Mouse (Mus musculus) monocyte, adult 2 months (primary cell): ENCODE measurements around the gene Coro7.
"Not testable (repeated sequence)": the region's sequence is repeated elsewhere in the genome, so short reads cannot be mapped to it uniquely, and the experiment has no call there.

Experiments
- DNase-seq, 2 experiments: peaks; one replicate each; pipeline ENCODE4 v3.0.0; 2022; ENCODE audit warnings: low spot score in 2 of 2, low read depth in 1 of 2

Coro7 gene

GRCm38 (mm10) chr16:4683193-4683580 lies 3.6 kb upstream of the Coro7 start:
- no peak for DNase-seq

- no peak for DNase-seq
Measured at GRCm38 (mm10) chr16:4682628-4683179, 3.1 kb upstream of the Coro7 start.

GRCm38 (mm10) chr16:4680922-4681455 lies 1.4 kb upstream of the Coro7 start:
- not testable (repeated sequence) for DNase-seq

GRCm38 (mm10) chr16:4678080-4678479 lies 1.5 kb downstream of the Coro7 start:
- no peak for DNase-seq

- DNase-seq: no peak
Measured at GRCm38 (mm10) chr16:4676836-4677235, 2.7 kb downstream of the Coro7 start.

- peak in 1 of 2 experiments; percentile 22 for DNase-seq
Measured at GRCm38 (mm10) chr16:4674091-4674490, 5.5 kb downstream of the Coro7 start.

- DNase-seq: no peak
Measured at GRCm38 (mm10) chr16:4670317-4670716, 9.3 kb downstream of the Coro7 start.

GRCm38 (mm10) chr16:4667190-4667808 lies 12.3 kb downstream of the Coro7 start:
- peak; percentile 33 to 56 for DNase-seq

- no peak for DNase-seq
Measured at GRCm38 (mm10) chr16:4665726-4666125, 13.9 kb downstream of the Coro7 start.

- no peak for DNase-seq
Measured at GRCm38 (mm10) chr16:4663806-4664205, 15.8 kb downstream of the Coro7 start.

GRCm38 (mm10) chr16:4661605-4662004 lies 18.0 kb downstream of the Coro7 start:
- no peak for DNase-seq

- DNase-seq: no peak
Measured at GRCm38 (mm10) chr16:4659326-4659725, 20.3 kb downstream of the Coro7 start.

GRCm38 (mm10) chr16:4658781-4659245 lies 20.8 kb downstream of the Coro7 start:
- no peak for DNase-seq

- no peak for DNase-seq
Measured at GRCm38 (mm10) chr16:4656571-4657081, 23.0 kb downstream of the Coro7 start.

GRCm38 (mm10) chr16:4655764-4656570 lies 23.6 kb downstream of the Coro7 start:
- no peak for DNase-seq

GRCm38 (mm10) chr16:4655251-4655734 lies 24.3 kb downstream of the Coro7 start:
- DNase-seq: no peak

GRCm38 (mm10) chr16:4654706-4655105 lies 24.9 kb downstream of the Coro7 start:
- DNase-seq: no peak

GRCm38 (mm10) chr16:4652707-4653416 lies 26.7 kb downstream of the Coro7 start:
- no peak for DNase-seq

- no peak for DNase-seq
Measured at GRCm38 (mm10) chr16:4651624-4652023, 28.0 kb downstream of the Coro7 start.

- no peak for DNase-seq
Measured at GRCm38 (mm10) chr16:4651081-4651480, 28.5 kb downstream of the Coro7 start.

GRCm38 (mm10) chr16:4650161-4650560 lies 29.4 kb downstream of the Coro7 start:
- no peak for DNase-seq
